Mouse (Mus musculus): ENCODE data around the gene Acads.

The Acads gene

GRCm38 (mm10) chr5:115068671-115069421 is 50.3 kb downstream of the Acads start:
- DNase-seq, result no peak

- no peak for DNase-seq
These were observed 52.9 kb downstream of the Acads start for GRCm38 (mm10) chr5:115066245-115066644.

- DNase-seq, result no peak
These were observed 55.8 kb downstream of the Acads start for GRCm38 (mm10) chr5:115063391-115063790.

- DNase-seq, result no peak
These were observed 56.6 kb downstream of the Acads start for GRCm38 (mm10) chr5:115062566-115062965.

GRCm38 (mm10) chr5:115060977-115061376 is 58.2 kb downstream of the Acads start:
- no peak for DNase-seq

Measured in right cerebral cortex, postnatal 4 days (tissue).